Mouse (Mus musculus): Measurements from ENCODE around the gene Bco2.

Gene Bco2

DNA sequence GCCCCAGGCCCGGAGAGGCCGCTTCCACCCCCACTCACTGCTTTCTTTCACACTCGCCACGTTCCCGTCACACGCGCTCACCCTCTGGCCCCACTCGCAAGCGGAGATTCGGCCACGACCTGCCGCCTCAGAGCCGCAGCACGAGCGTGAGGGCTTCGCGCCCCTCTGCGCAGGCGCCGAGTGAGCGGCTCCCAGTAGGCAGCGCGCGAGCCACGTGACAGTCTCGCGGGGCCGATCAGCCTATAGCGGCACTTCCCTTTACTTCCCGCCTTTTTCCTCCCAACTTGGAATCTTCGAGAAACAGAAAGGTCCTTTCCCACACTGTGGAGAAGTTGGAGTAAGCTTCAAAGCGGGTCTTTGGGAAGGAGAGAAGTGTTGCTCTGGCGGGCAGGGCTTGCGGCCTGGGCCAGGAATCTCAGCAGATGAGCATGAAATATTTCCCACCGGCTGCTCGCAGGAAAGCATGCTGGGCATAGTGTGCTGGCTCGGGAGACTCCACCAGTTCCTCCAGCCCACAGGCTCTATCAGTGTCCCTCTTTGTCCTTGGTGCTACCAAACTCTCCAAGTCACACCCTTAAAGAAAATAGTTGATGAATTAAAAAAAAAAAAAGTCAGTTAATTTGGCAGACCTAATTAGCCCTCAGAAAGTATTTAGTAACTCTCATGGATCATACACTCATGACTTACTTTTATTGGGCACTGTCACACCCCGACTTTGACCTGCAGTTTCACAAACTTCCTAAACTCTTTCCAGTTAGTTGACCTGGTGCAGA lies 6.3 kb upstream of the Bco2 start, which contains the start of gene Tex12:
Gene Tex12 (minus strand): TSS at position 181 of the 773 bp plus-strand sequence.
- DNase-seq (ENCODE audit: low spot score in 2 of 2) = no peak

DNA sequence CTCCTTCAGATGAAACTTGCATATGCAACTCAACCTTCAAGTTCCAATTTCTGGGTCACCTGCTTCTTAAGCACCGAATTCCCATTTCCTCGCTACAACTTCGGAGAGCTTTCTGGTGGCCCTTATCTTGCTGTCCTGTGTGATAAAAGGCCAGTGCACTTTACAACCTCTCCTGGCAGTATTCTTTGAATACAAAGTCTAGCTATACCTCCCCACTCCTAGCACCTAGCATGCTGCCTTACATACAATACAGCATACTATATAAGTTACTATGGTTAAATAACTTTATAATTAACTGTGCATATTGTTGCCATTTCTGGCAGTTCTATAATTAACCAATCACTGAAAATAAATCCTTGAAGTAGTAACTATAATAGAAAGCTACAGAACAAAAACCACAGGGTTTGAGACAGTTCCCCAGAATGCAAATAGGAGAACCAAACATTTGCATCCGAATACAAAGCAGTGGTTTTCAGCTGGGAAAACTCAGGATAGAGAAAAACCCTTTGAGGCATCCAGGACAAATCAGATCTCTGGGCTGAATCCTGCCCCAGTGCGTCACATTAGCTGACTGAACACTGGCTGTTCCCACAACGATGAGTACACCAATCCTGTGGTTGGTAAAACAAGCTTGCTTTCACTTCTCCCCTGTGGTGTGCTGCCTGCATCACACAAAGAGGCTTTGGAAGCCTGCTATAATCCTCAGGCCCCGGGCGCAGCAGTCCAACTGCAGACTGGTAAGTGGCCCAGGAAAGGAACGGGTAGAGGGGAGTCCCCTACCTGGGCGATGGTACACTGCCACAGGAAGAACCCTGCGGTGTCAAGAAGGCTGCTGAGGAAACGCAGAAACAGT lies 514 bp downstream of the Bco2 start, which contains the start of gene Il18:
Gene Il18 (plus strand): TSS at position 587 of the 853 bp plus-strand sequence.
- DNase-seq (ENCODE audit: low spot score in 2 of 2) = peak; percentile 80 to 89

DNA sequence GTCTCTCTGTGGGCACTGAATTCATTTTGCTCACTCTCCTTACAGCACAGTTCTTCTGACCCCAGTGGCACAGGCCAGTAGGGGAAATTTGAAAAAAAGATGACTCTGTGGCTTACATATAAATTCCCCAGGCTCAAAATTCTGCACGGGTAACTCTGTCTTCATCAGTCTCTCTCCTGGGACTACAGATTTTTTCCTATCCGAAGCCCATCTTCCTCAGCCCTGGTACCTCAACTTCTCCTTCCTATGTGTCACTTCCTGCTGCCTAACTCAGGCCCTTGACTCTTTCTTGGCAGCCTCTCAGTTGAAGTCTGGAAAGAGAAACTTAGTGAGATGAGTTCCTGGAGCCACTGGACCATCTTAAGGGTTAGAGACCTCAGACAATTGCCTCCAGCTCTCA lies 1.4 kb downstream of the Bco2 start:
- no peak for DNase-seq (ENCODE audit: low spot score in 2 of 2)

DNA sequence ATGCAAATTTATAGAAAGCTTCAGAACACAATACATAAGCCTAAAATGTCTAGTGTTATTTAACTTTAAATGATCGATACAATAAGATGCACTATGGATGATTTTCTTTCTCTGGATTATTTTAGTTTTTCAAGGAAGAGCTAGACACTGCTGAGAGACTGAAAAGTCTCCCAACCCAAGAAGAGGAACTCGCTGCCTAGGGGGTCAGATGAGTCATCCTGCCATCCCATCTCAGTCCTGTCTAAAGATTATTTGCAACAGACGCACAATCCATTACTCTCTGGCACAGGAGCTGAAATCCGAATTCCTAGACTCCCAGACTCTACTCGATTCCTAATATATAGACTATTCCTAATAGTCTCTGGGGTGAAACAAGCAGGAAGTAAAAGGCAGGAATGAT lies 2.8 kb downstream of the Bco2 start:
- DNase-seq (ENCODE audit: low spot score in 2 of 2) = no peak

DNA sequence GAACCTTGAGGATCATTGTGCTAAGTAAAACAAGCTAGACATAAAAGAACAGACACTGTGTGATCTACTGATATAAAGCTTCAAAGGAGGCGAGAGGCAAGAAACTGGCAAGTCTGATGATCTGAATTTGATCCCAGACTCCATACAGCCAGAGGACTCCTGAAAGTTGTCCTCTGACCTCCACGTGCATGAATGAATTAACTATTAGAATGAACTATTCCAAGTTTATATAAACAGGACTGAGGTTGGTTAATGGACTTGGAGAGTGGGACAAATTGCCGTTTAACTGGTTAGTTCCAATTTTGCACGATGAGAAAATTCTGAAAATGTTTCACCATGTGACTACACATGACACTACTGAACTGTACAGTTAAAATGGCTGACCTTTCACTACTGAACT lies 6.0 kb downstream of the Bco2 start:
- DNase-seq (ENCODE audit: low spot score in 2 of 2) = no peak

DNA sequence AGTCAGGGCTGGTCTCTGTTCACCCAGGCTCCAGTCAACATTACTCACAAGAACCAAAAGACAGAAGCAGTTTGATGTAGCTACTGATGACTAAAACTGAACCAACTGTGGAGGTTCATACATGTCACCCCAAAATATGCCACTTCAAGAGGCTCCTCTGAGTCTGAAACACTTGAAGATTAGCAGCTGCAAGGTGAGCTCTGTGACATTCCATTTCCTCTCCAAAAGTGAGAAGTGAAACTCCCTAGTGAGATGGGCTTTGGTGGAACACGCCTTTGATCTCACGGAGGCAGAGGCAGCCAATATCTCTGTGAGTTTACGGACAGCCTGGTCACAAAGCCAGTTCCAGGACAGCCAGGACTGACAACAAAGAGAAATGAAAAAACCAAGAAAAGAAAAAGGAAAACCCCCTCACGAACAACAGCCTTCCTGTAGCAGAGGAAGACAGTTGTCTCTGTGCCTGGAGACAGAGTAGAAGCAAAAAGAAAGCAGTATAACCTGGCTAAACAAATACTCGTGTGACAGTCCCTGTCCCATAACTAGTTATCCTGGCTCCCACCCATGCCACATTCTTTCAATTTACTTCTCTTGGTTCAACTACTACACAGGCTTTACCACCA lies 7.0 kb downstream of the Bco2 start:
- DNase-seq (ENCODE audit: low spot score in 2 of 2) = no peak

DNA sequence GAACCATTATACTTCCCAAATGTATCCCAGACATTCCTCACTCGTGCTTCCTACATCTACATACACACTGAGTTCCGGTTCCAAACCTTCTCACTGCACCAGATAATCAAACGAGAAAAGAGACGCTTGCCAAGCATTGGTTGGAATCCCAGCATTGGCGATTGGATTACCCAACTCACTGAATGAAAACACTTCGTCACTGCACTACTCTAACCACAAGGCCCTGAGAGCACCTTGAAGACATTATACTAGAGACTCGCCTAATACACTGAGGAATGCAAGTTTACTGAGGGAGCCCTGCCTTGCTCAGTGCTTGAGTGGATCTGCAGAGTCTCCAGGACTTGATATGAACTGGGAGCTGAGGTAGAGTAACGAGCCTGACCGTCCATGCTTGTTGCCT lies 12.6 kb downstream of the Bco2 start:
- DNase-seq (ENCODE audit: low spot score in 2 of 2) = no peak

DNA sequence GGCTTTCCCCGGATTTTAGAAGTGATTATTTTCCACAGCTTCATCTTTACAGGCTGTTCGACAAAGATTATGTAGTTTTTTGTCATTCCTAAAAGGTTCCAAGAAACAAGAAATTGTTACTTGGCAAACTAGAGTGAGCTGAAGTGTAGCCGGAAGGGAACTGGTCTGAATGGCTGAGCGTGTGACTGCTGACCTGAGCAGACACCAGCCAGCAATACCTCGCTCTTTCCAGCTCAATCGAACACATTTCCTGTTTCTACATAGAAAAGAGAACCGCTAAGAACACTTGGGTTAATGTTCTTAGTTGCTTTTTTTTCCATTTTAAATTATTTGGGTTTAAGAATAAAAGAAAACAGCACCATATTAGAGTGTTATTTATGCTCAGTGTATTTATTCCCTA lies 14.8 kb downstream of the Bco2 start:
- DNase-seq (ENCODE audit: low spot score in 2 of 2) = no peak

DNA sequence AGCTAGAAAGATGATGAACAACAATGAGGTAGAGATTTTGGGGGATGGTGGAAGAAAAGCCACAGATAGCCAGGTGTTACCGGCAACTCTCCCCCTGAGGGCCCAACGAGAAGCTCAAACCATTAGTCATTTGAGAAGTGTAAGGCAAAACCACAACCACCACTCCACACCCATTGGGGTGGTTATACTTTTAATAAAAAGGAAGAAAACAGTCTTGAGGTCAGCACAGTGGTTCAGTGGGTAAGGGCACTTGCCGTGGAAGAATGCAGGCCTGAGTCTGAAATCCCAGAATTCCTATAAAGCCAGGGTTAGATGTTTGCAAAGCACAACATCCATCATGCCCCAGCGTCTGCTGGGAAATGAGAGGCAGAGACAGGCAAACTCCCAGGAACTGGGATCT lies 17.7 kb downstream of the Bco2 start:
- DNase-seq (ENCODE audit: low spot score in 2 of 2) = no peak

DNA sequence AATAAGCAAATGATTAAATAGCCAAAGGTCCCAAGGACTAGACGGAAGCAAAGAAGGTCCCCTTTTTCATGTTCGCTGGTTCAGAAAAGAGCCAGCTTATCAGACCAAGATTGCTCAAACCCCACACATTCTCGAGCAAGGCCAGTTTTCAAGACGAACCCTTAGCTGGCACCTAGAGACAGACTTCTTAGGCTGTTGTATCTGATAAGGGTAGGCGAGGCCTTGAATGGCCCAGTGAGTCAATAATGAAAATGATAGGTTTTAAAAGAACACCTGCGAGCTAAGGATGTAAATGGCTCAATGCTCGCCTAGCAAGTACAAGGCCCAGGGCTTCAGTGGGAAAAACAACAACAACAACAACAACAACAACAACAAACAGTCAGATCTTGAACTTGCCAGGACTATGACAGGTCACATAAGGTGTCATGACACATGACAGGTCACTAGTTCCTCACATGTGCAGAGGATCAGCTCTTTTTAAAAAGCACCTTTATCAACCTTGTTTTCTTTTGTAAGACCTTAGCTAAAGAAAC lies 18.3 kb downstream of the Bco2 start:
- DNase-seq (ENCODE audit: low spot score in 2 of 2) = no peak

DNA sequence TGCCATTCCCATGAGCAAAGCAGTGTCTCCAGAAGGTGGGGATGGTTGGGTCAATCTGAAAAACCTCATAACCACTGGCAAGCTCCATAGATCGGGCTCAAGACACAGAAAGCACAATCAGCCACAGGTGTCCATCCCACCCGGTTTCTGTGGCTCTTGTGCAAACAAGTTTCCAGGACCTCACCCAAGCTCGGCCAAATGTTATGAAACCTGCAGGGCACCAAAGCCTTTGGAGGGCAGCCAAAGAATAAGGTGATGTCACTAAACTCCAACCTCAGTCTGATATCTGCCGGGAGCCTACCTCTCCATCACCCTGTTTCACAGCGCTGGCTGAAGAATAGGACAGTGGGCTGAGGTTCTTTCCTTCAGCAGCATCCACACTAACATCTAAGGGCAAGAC lies 19.1 kb downstream of the Bco2 start:
- DNase-seq (ENCODE audit: low spot score in 2 of 2) = no peak

DNA sequence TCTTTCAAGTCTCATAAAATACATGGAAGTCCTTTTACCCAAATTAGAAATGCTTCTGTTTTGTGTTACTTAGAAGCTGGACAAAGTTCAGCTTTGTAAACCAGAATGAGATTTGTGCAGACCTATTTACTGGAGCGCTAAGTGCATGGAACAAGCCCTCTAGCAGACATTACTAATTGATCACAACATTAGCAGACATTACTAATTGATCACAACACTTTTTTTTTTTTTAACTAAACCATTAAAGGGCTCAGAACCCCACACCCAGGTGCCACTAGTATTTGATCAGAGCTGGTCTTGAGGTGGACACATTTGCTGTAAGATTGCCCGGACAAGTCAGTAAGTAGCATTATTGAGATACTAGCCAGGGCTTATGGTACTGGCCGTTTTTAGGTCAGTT lies 21.2 kb downstream of the Bco2 start:
- DNase-seq (ENCODE audit: low spot score in 2 of 2) = no peak

DNA sequence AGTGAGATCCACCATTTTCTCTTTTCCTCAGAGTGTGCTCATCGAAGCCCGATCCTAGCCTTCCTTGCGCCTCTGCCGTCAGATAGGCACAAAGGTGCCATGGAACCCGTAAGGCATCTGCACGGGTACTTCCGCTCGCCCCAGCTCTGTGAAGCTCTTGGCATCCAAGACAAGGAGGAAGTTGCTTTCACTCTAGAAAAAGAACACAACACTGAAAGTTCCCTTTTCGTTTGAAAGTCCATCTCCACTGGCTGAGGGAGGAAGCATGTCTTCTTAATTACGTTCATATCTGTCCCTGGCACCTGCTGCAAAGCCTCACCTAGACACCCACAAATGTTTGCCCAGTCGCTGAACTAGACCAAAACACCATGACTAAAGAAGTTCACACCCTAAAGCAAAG lies 21.7 kb downstream of the Bco2 start:
- peak in 1 of 2 experiments; percentile 36 for DNase-seq (ENCODE audit: low spot score in 2 of 2)

DNA sequence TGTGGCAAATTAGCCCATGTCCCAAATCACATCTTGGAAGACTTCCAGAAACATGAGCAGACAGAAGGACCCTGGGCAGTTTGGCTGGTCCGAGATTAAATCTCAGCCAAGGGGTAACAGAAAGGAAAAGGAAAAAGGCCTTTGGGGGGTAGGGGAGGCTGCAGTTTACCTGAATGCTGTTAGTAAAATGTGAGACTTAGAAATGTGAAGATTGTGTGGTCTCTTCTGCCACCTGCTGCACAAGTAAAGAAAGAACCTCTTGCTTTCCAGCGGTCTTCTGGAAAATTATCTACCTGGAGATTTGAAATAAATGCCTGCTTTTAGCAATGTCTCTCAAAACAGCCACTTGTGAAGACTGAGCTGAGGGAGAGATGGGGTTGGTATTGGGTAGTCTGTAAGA lies 24.1 kb downstream of the Bco2 start:
- DNase-seq (ENCODE audit: low spot score in 2 of 2) = peak; percentile 54 to 63

DNA sequence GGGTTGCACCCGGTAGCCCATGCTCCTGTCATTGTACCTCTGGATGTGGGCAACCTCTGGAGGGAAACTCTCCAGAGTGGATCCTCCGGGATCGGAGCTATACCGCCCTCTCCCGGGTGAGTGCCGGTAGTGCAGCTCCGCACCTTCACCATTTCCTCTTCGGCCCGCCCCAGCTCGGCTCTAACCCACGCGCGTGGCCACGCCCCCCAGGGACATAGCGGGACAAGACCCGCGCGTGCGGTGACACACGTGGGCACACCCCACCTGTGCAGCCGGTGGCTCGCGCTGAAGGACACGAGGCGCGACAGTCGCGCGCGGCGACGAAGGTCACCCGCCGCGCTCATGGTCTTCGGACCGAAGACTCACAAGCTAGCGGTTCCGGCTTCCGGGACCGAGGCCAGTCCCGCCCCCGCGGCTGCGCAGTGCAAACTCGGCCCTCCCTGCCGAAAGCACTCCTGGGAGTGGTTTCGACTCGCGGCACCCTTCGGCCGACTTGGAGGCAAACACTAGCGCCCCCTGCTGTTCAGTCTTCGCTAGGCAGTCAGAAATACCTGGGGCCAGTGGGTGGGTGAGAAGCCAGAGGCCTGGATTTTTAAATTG lies 26.6 kb downstream of the Bco2 start, which contains the start of gene Pts:
Gene Pts (minus strand): TSS at position 432 of the 600 bp plus-strand sequence.
- DNase-seq (ENCODE audit: low spot score in 2 of 2) = peak; percentile 97 to 98

DNA sequence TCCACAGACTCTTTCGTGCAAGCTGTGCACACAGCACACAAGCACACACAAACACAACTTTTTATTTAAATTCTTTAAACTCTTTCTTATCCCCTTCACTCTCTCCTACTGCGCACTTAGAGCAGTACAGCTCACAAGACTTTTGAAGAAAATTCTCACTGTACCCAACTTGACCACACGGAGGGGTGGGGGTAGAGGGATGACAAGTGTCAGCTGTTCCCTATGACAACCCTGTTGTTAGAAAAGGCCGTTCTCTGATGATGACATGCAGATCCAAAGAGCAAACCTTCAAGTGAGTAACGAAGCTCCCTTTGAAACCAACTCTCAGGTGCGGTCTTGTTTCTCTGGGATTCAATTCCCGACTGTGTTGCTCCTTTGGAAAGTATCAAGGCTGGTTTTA lies 27.1 kb downstream of the Bco2 start:
- no peak for DNase-seq (ENCODE audit: low spot score in 2 of 2)

DNA sequence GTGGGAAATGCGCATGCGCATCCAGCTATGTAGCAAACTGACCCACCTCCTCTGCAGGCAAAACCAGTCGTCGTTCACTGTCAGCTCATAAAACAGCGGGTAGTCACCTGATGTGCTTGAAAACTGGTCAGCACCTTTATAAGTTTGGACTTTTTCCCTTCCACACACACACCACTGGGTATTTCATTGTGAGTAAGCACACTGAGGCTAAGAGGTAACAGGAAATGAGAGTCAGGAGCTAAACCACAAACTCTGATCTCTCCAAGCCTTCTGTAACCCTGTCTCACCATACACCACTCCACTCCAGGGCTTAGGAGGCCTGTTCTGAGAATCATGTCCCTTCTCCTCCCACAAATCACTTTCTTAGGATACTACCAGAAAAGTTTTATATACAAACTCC lies 29.4 kb downstream of the Bco2 start:
- DNase-seq (ENCODE audit: low spot score in 2 of 2) = no peak

DNA sequence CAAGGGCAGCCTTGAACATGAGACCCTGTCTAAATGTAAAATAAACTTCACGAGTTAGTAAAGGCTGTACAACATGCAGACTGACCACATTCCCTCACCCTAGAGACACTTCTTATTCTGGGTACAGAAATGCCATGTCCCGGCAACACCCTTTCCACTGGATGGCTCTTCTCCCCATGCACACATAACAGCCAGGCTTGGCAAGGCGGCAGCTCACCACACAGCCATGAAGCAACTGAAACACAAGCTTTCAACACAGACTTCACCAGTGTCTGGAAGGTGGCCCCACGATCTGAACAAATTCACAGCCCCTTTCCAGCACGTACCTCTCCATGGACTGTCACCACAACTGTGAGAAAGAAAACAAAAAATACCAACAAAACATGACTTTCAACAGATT lies 30.0 kb downstream of the Bco2 start:
- DNase-seq (ENCODE audit: low spot score in 2 of 2) = no peak

DNA sequence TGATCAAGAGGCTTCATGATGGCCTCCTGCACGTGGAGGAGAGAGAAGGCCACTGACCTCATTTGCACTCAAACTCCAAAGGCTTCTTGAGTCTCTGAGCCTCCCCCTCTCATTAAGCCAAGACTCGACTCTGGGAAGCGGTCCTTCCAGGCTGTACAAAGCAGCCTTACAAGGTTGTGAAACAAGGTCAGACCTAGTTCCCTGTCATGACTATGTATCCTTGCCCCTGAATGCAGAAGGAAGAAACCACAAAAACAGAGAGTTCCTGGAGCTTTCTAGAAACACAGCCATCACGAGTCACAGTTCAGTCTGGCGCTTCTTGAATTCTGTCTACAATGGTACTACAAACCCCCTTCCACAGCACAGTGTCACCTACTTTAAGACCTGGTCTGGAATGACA lies 32.4 kb downstream of the Bco2 start:
- no peak for DNase-seq (ENCODE audit: low spot score in 2 of 2)

DNA sequence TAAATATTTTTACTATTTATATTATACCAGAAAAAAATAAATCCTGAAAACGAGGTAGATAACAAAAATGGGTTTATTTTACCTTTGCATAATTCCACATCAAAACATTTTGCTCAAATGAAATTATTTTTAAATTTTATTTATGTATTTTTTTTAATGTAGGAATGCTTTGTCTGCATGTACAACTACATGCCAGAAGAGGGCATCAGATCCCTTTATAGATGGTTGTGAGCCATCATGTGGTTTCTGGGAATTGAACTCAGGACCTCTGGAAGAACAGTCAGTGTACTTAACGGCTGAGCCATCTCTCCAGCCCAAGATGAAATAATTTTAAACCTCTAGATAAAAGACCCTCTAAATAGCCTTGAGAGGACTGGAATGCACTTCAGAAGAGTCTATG lies 33.4 kb downstream of the Bco2 start:
- peak in 1 of 2 experiments; percentile 3 for DNase-seq (ENCODE audit: low spot score in 2 of 2)

DNA sequence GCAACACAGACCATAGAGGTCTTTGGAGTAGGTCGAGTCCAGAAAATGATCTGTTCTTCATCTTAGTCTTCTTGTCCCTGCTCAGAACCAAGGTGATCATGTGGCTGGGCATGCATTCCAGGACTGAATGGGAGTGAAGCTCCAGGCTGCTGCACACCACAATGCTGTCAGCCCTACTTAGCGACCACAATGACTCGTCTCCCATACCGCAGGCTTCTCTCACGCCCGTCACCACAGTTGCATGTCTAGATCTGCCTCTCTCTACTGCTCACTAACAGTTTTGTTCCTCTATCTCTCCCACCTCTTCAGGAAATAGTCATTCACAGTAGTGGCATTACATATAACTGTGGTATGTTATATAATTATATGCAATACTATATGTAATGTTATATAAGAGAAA lies 34.2 kb downstream of the Bco2 start:
- peak in 1 of 2 experiments; percentile 12 for DNase-seq (ENCODE audit: low spot score in 2 of 2)

DNA sequence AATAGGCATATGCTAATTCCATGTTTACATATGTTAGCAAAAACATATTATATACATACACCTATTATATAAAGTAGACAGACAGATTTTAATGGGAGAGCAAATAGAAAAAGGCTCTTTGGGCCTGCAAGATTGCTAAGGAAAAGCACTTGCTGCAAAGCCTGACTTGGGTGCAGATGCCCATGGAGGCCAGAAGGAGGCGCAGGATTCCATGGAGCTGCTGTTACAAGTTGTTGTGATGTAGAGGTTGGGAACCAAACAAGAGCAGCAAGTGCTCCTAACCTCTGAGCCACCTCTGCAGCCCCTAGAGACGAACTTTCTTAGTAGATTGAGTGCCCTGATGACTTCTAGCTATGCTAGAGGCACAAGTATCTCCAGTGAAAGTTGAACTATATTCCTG lies 36.2 kb downstream of the Bco2 start:
- DNase-seq (ENCODE audit: low spot score in 2 of 2) = peak in 1 of 2 experiments; percentile 19
